Mouse (Mus musculus) CH12.LX (cell line): ENCODE results near the gene Sh2d6.

Experiments used
- CTCF ChIP-seq, 2 experiments: IDR thresholded peaks in 1 of 2; conservative IDR thresholded peaks in 1 of 2; 2 replicates each; pipeline ENCODE4 v1.5.1; 2011 to 2012; ENCODE audit warnings: low read depth in 2 of 2, low read length in 2 of 2, improper control_type of control experiment in 1 of 2, inconsistent platforms in 1 of 2, mild to moderate bottlenecking in 1 of 2, moderate library complexity in 1 of 2
- E2F4 ChIP-seq: IDR thresholded peaks from 2 replicates; pipeline ENCODE4 v1.6.1; 2011; ENCODE audit warnings: low read depth, low read length, improper control_type of control experiment; ENCODE audit not compliant: insufficient replicate concordance
- EP300 ChIP-seq: IDR thresholded peaks from 2 replicates; pipeline ENCODE4 v1.6.1; 2011; ENCODE audit warnings: low read length, improper control_type of control experiment
- MAX ChIP-seq: IDR thresholded peaks from 2 replicates; pipeline ENCODE4 v1.6.1; 2011; ENCODE audit warnings: low read length, improper control_type of control experiment
- MXI1 ChIP-seq: IDR thresholded peaks from 2 replicates; pipeline ENCODE4 v1.6.1; 2011; ENCODE audit warnings: mild to moderate bottlenecking, low read depth, low read length, improper control_type of control experiment
- MYC ChIP-seq: IDR thresholded peaks from 2 replicates; pipeline ENCODE4 v1.6.1; 2011; ENCODE audit warnings: low read depth, mild to moderate bottlenecking, improper control_type of control experiment, low read length
- POLR2A ChIP-seq: IDR thresholded peaks from 2 replicates; pipeline ENCODE4 v1.6.1; 2011; ENCODE audit warnings: low read depth, mild to moderate bottlenecking, improper control_type of control experiment, low read length
- USF2 ChIP-seq: conservative IDR thresholded peaks from 2 replicates; pipeline ENCODE4 v1.6.1; 2011; ENCODE audit warnings: low read depth, low read length, improper control_type of control experiment
- ZMIZ1 ChIP-seq: IDR thresholded peaks from 2 replicates; pipeline ENCODE4 v1.6.1; 2012; ENCODE audit warnings: low read depth, mild to moderate bottlenecking, inconsistent platforms, low read length, improper control_type of control experiment
- ZNF384 ChIP-seq: IDR thresholded peaks from 2 replicates; pipeline ENCODE4 v1.6.1; 2012; ENCODE audit warnings: low read depth, low read length, improper control_type of control experiment, inconsistent platforms

- TF ChIP-seq MXI1 (no peak), CTCF (conservative IDR thresholded peaks at IDR 0.05 in 1 of 2, IDR thresholded peaks at IDR 0.05 in 1 of 2; ENCODE audit: low read depth in 2 of 2, low read length in 2 of 2) (no peak), POLR2A (no peak), E2F4 (no peak), USF2 (no peak), MYC (no peak), ZMIZ1 (no peak), MAX (no peak), EP300 (no peak), ZNF384 (no peak)
Measured at GRCm38 (mm10) chr6:72562486-72562885, 41.0 kb upstream of the Sh2d6 start.
